9 mouse cellular contexts compared by ENCODE assay signal in the genomic region with DNA sequence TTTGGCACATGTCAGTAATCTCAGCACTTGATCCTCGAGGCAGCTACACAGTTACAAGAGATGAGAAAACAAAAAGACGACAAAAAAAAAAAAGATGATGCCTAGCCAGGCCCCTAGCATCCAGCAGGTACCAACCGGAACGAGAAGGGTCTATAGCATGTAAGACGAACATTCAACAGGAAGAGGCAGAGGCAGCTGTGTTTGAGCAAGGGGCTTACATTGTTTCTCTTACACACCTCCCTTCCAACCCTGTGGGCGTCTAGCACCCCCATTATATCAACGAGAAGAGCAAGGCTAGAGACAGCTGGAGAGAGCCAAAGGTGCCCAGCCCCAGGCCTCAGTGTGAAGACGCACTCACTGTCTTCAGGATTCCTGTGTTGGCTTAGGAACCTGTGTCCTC. TPM values are rescaled to one million over a fixed set of nuclear protein-coding genes. Genes with fewer than 3 reads are reported as not detected.
DNase-seq lines count a peak whose midpoint lies in the region; ATAC-seq and TF ChIP-seq lines count a peak whose summit lies in the region.
"Had no signal": no experiment of that assay in that cellular context is flagged by ENCODE, and none has a peak within 500 bp of the region (broad histone marks: within the 10 kb centered on the region; RNA-seq: fewer than 3 reads in every experiment).

No protein-coding gene starts in this region.

- 0 out of 2 replicates have a peak overlapping the region, but pooled peaks have one; percentile 66 for H3K9ac ChIP-seq in kidney, postnatal 0 days (ENCODE audit: low read depth, low read length)
- H3K9ac ChIP-seq in MEL (ENCODE audit: control insufficient read depth, low read depth, low read length, poor library complexity, severe bottlenecking), result no peak overlapping the region
- H3K9ac ChIP-seq in embryonic facial prominence, embryonic 13.5 days, result peak overlapping the region; percentile 81; the same call in 1 of the 2 replicates
- no peak overlapping the region for H3K9ac ChIP-seq in liver, embryonic 12.5 days

- H3K36me3 ChIP-seq in kidney, postnatal 0 days (ENCODE audit: insufficient read depth, low read length), result peaks cover 6% of the 10 kb centered on the region; the same call in 1 of the 2 replicates
- H3K36me3 ChIP-seq in MEL (ENCODE audit: control insufficient read depth in 1 of 2, insufficient read depth in 2 of 2, low read length in 2 of 2), result peaks cover 0 to 46% of the 10 kb centered on the region in 2 experiments; a peak in 2 of 4 replicates
- peaks cover 16% of the 10 kb centered on the region for H3K36me3 ChIP-seq in embryonic facial prominence, embryonic 13.5 days
- peaks cover 25% of the 10 kb centered on the region for H3K36me3 ChIP-seq in liver, embryonic 12.5 days

- 47% methylated on average over 8 of the region's 8 CpGs for WGBS in kidney, postnatal 0 days
- 60% methylated on average over 8 of the region's 8 CpGs for WGBS in embryonic facial prominence, embryonic 13.5 days
- WGBS in liver, embryonic 12.5 days (ENCODE audit: insufficient replicate concordance), result 65% methylated on average over 8 of the region's 8 CpGs

- H3K27me3 ChIP-seq in kidney, postnatal 0 days (ENCODE audit: insufficient read depth, low read length), result no peaks in the 10 kb centered on the region
- H3K27me3 ChIP-seq in MEL (ENCODE audit: control insufficient read depth in 1 of 2, insufficient read depth in 2 of 2, low read length in 2 of 2), result no peaks in the 10 kb centered on the region
- no peaks in the 10 kb centered on the region for H3K27me3 ChIP-seq in embryonic facial prominence, embryonic 13.5 days
- no peaks in the 10 kb centered on the region for H3K27me3 ChIP-seq in liver, embryonic 12.5 days (replicated peaks)

- no peak for TF ChIP-seq CTCF in kidney, postnatal 0 days (IDR thresholded peaks at IDR 0.05; ENCODE audit: low read depth)
- no peak for TF ChIP-seq CTCF in MEL (IDR thresholded peaks at IDR 0.05 in 2 of 3, conservative IDR thresholded peaks at IDR 0.05 in 1 of 3; ENCODE audit: control insufficient read depth in 1 of 3, insufficient read depth in 1 of 3, low read depth in 2 of 3, low read length in 3 of 3, poor library complexity in 1 of 3, severe bottlenecking in 1 of 3)

- no peak overlapping the region for H3K4me3 ChIP-seq in kidney, postnatal 0 days (replicated peaks; ENCODE audit: low read depth, low read length)
- H3K4me3 ChIP-seq in MEL (ENCODE audit: control insufficient read depth in 1 of 2, insufficient read depth in 1 of 2, low read depth in 2 of 2, low read length in 2 of 2), result no peak overlapping the region
- H3K4me3 ChIP-seq in embryonic facial prominence, embryonic 13.5 days, result no peak overlapping the region
- peak overlapping the region; percentile 83; the same call in 1 of the 2 replicates for H3K4me3 ChIP-seq in liver, embryonic 12.5 days

- DNase-seq in kidney, postnatal 0 days (ENCODE audit: low spot score), result no peak
- DNase-seq in kidney, adult 11 months, result no peak
- DNase-seq in MEL (ENCODE audit: low read depth, low spot score), result no peak
- no peak for DNase-seq in gastrocnemius, postnatal 14 days
- DNase-seq in cerebellum, adult 9-11 months, result no peak
- DNase-seq: kidney, postnatal 25 days had no signal

- TF ChIP-seq EP300 in MEL (IDR thresholded peaks at IDR 0.05; ENCODE audit: low read depth in 1 of 2, low read length in 2 of 2), result no peak

- no peaks in the 10 kb centered on the region for H3K9me3 ChIP-seq in kidney, postnatal 0 days (replicated peaks; ENCODE audit: low read length)
- H3K9me3 ChIP-seq in MEL (replicated peaks; ENCODE audit: insufficient read depth, low read length), result no peaks in the 10 kb centered on the region
- no peaks in the 10 kb centered on the region for H3K9me3 ChIP-seq in embryonic facial prominence, embryonic 13.5 days
- H3K9me3 ChIP-seq in liver, embryonic 12.5 days (replicated peaks), result no peaks in the 10 kb centered on the region

- H3K4me1 ChIP-seq in kidney, postnatal 0 days (replicated peaks; ENCODE audit: insufficient read depth, low read length), result peaks cover 32% of the 10 kb centered on the region; the same call in 1 of the 2 replicates
- peaks cover 23 to 67% of the 10 kb centered on the region in 2 experiments for H3K4me1 ChIP-seq in MEL (ENCODE audit: control insufficient read depth in 1 of 2, insufficient read depth in 2 of 2, low read length in 2 of 2)
- H3K4me1 ChIP-seq in embryonic facial prominence, embryonic 13.5 days, result peaks cover 68% of the 10 kb centered on the region
- H3K4me1 ChIP-seq in liver, embryonic 12.5 days, result peaks cover 93% of the 10 kb centered on the region

- 0 out of 2 replicates have a peak overlapping the region, but pooled peaks have one; percentile 85 for H3K4me2 ChIP-seq in kidney, postnatal 0 days (ENCODE audit: low read length)
- peak overlapping the region; percentile 86 for H3K4me2 ChIP-seq in embryonic facial prominence, embryonic 13.5 days
- H3K4me2 ChIP-seq in liver, embryonic 12.5 days, result peak overlapping the region; percentile 82

- TF ChIP-seq RAD21 in MEL (IDR thresholded peaks at IDR 0.05; ENCODE audit: low read depth, low read length), result no peak

- no peak for TF ChIP-seq POLR2A in MEL (IDR thresholded peaks at IDR 0.05; ENCODE audit: control insufficient read depth in 1 of 2, insufficient read depth in 1 of 2, low read depth in 1 of 2, low read length in 2 of 2, poor library complexity in 1 of 2)

- intact Hi-C loops in gastrocnemius, postnatal 14 days (cut with DNase I; ENCODE audit: low total_unique reads), result no loop called here

- peaks cover 24% of the 10 kb centered on the region for H3K79me2 ChIP-seq in MEL (ENCODE audit: control insufficient read depth, insufficient read depth, low read length, poor library complexity)

- no peak for ATAC-seq in kidney, postnatal 0 days (replicated peaks; ENCODE audit: low FRiP score, low read depth)
- no peak for ATAC-seq in embryonic facial prominence, embryonic 13.5 days (ENCODE audit: insufficient number of reproducible peaks, insufficient read depth, low FRiP score, low TSS enrichment, low read depth)
- no peak for ATAC-seq in liver, embryonic 12.5 days

- H3K27ac ChIP-seq in kidney, postnatal 0 days, result no peak overlapping the region
- H3K27ac ChIP-seq in MEL (ENCODE audit: control insufficient read depth, low read depth, low read length), result no peak overlapping the region
- peak overlapping the region; percentile 95 for H3K27ac ChIP-seq in embryonic facial prominence, embryonic 13.5 days
- peak overlapping the region; percentile 87 for H3K27ac ChIP-seq in liver, embryonic 12.5 days

TF ChIP-seq in MEL, 35 proteins besides CTCF, POLR2A, EP300 and RAD21 (continues in another document):
- no peak for TF ChIP-seq ELF1 (IDR thresholded peaks at IDR 0.05; ENCODE audit: low read depth, low read length)
- TF ChIP-seq POLR2AphosphoS2 (IDR thresholded peaks at IDR 0.05; ENCODE audit: low read length), result no peak
- 0 out of 2 replicates have a peak, but pooled peaks have one; percentile 7 for TF ChIP-seq ZNF384 (IDR thresholded peaks at IDR 0.05; ENCODE audit: low read depth, low read length)

RNA-seq across cellular contexts. Expression of a gene that starts 1.0 kb away (rescaled TPM):
- 51.6 and 64.0 TPM in 2 replicates for polyA plus RNA-seq in kidney, postnatal 0 days (2015; fragmentation: Nextera tagmentation; extraction: Ambion mirVana)
- 171 and 172 TPM in 2 replicates for total RNA-seq in MEL (2012; rRNA removed)
- 100 to 1,000 TPM in 1 of 2 experiments, not detected in 1; 188 TPM for polyA plus RNA-seq in MEL (2012; ENCODE audit: insufficient read depth in 1 of 2, insufficient read length in 2 of 2, low read depth in 1 of 2, low replicate concordance in 2 of 2, missing spikeins in 1 of 2)
- 143 and 150 TPM in 2 replicates for polyA plus RNA-seq in embryonic facial prominence, embryonic 13.5 days (2015; fragmentation: Nextera tagmentation; extraction: Ambion mirVana)
- polyA plus RNA-seq in liver, embryonic 12.5 days (2016; fragmentation: Nextera tagmentation; extraction: Ambion mirVana), result 145 and 152 TPM in 2 replicates
- 1 to 10 TPM; 5.4 to 5.8 TPM for total RNA-seq in gastrocnemius, postnatal 14 days (2021)

RNA-seq across cellular contexts. Expression of a gene that starts 1.2 kb away (rescaled TPM):
- 4.5 and 5.4 TPM in 2 replicates for polyA plus RNA-seq in kidney, postnatal 0 days (2015; fragmentation: Nextera tagmentation; extraction: Ambion mirVana)
- 3.3 and 3.5 TPM in 2 replicates for total RNA-seq in MEL (2012; rRNA removed)
- 1 to 10 TPM in 1 of 2 experiments, not detected in 1; 3.8 TPM for polyA plus RNA-seq in MEL (2012; ENCODE audit: insufficient read depth in 1 of 2, insufficient read length in 2 of 2, low read depth in 1 of 2, low replicate concordance in 2 of 2, missing spikeins in 1 of 2)
- polyA plus RNA-seq in embryonic facial prominence, embryonic 13.5 days (2015; fragmentation: Nextera tagmentation; extraction: Ambion mirVana), result 4.2 and 5.1 TPM in 2 replicates
- polyA plus RNA-seq in liver, embryonic 12.5 days (2016; fragmentation: Nextera tagmentation; extraction: Ambion mirVana), result 6.7 TPM in 2 replicates
- total RNA-seq in gastrocnemius, postnatal 14 days (2021), result 1 to 10 TPM; 3.5 to 3.6 TPM

RNA-seq across cellular contexts. Expression of a gene that starts 17.4 kb away (rescaled TPM):
- polyA plus RNA-seq in kidney, postnatal 0 days (2015; fragmentation: Nextera tagmentation; extraction: Ambion mirVana), result 0.19 and 0.21 TPM in 2 replicates
- total RNA-seq in MEL (2012; rRNA removed), result 0.46 and 0.85 TPM in 2 replicates
- polyA plus RNA-seq in MEL (2012; ENCODE audit: insufficient read depth in 1 of 2, insufficient read length in 2 of 2, low read depth in 1 of 2, low replicate concordance in 2 of 2, missing spikeins in 1 of 2), result under 1 TPM in 1 of 2 experiments, not detected in 1; 0.70 TPM
- 0.66 and 0.99 TPM in 2 replicates for polyA plus RNA-seq in embryonic facial prominence, embryonic 13.5 days (2015; fragmentation: Nextera tagmentation; extraction: Ambion mirVana)
- 0.23 and 0.27 TPM in 2 replicates for polyA plus RNA-seq in liver, embryonic 12.5 days (2016; fragmentation: Nextera tagmentation; extraction: Ambion mirVana)
- total RNA-seq in gastrocnemius, postnatal 14 days (2021), result 1 to 10 TPM in 1 of 2 experiments, under 1 TPM in 1; 0.73 to 1.5 TPM
- polyA plus RNA-seq: urinary bladder, adult 2 months had no signal

RNA-seq across cellular contexts. Expression of a gene that starts 17.4 kb away (rescaled TPM):
- polyA plus RNA-seq in kidney, postnatal 0 days (2015; fragmentation: Nextera tagmentation; extraction: Ambion mirVana), result 107 and 115 TPM in 2 replicates
- total RNA-seq in MEL (2012; rRNA removed), result 160 and 189 TPM in 2 replicates
- 100 to 1,000 TPM in 1 of 2 experiments, not detected in 1; 384 TPM for polyA plus RNA-seq in MEL (2012; ENCODE audit: insufficient read depth in 1 of 2, insufficient read length in 2 of 2, low read depth in 1 of 2, low replicate concordance in 2 of 2, missing spikeins in 1 of 2)
- polyA plus RNA-seq in embryonic facial prominence, embryonic 13.5 days (2015; fragmentation: Nextera tagmentation; extraction: Ambion mirVana), result 41.4 and 43.4 TPM in 2 replicates
- polyA plus RNA-seq in liver, embryonic 12.5 days (2016; fragmentation: Nextera tagmentation; extraction: Ambion mirVana), result 61.5 and 66.4 TPM in 2 replicates
- 100 to 1,000 TPM; 104 to 111 TPM for total RNA-seq in gastrocnemius, postnatal 14 days (2021)

RNA-seq across cellular contexts. Expression of a gene that starts 22.1 kb away (rescaled TPM):
- polyA plus RNA-seq in kidney, postnatal 0 days (2015; fragmentation: Nextera tagmentation; extraction: Ambion mirVana), result 145 and 155 TPM in 2 replicates
- total RNA-seq in MEL (2012; rRNA removed), result 242 and 244 TPM in 2 replicates
- polyA plus RNA-seq in MEL (2012; ENCODE audit: insufficient read depth in 1 of 2, insufficient read length in 2 of 2, low read depth in 1 of 2, low replicate concordance in 2 of 2, missing spikeins in 1 of 2), result 100 to 1,000 TPM in 1 of 2 experiments, not detected in 1; 214 TPM
- 326 and 344 TPM in 2 replicates for polyA plus RNA-seq in embryonic facial prominence, embryonic 13.5 days (2015; fragmentation: Nextera tagmentation; extraction: Ambion mirVana)
- 370 and 373 TPM in 2 replicates for polyA plus RNA-seq in liver, embryonic 12.5 days (2016; fragmentation: Nextera tagmentation; extraction: Ambion mirVana)
- total RNA-seq in gastrocnemius, postnatal 14 days (2021), result 1 to 10 TPM; 4.2 TPM

Comparison
In these comparisons a context has a peak if more than half of its experiments do, and no peak if none do; other contexts are left out.
1. H3K27ac ChIP-seq: peak in embryonic facial prominence, embryonic 13.5 days (single experiment) and liver, embryonic 12.5 days (single experiment); none in kidney, postnatal 0 days (single experiment) and MEL (single experiment).
2. H3K9ac ChIP-seq: peak in kidney, postnatal 0 days (single experiment) and embryonic facial prominence, embryonic 13.5 days (single experiment); none in MEL (single experiment) and liver, embryonic 12.5 days (single experiment).
3. Peak in every context shown above with its lines, with median percentiles within 50 percentile points of each other: H3K4me2 ChIP-seq.